Mouse (Mus musculus) embryonic facial prominence, embryonic 13.5 days (tissue): ENCODE data around the gene Bfar. TPM values are rescaled to one million over a fixed set of nuclear protein-coding genes. Genes with fewer than 3 reads are reported as not detected.
"Not testable (repeated sequence)": the region's sequence is repeated elsewhere in the genome, so short reads cannot be mapped to it uniquely, and the experiment has no call there.

Experiments used
- ATAC-seq: fragments of 200-750 bp; cut with Nextera tagmentation; 2 replicates; pipeline ENCODE4 v1.8.0; 2017; ENCODE audit warnings: low read depth; ENCODE audit not compliant: insufficient number of reproducible peaks, insufficient read depth, low FRiP score, low TSS enrichment
- H3K27ac ChIP-seq: fragments of 300-500 bp; sonication (generic); 2 replicates; pipeline ENCODE4 v1.5.1; 2015; ENCODE audit warnings: moderate library complexity, mild to moderate bottlenecking, inconsistent platforms
- H3K27me3 ChIP-seq: fragments of 300-500 bp; sonication (generic); 2 replicates; pipeline ENCODE4 v1.6.1; 2015; ENCODE audit warnings: mild to moderate bottlenecking, inconsistent platforms
- H3K36me3 ChIP-seq: fragments of 300-500 bp; sonication (generic); 2 replicates; pipeline ENCODE4 v1.6.1; 2015; ENCODE audit warnings: mild to moderate bottlenecking, inconsistent platforms
- H3K4me1 ChIP-seq: fragments of 300-500 bp; sonication (generic); 2 replicates; pipeline ENCODE4 v1.6.1; 2015; ENCODE audit warnings: inconsistent platforms
- H3K4me2 ChIP-seq: fragments of 300-500 bp; sonication (generic); 2 replicates; pipeline ENCODE4 v1.6.1; 2015; ENCODE audit warnings: moderate library complexity, mild to moderate bottlenecking, inconsistent platforms
- H3K4me3 ChIP-seq: fragments of 300-500 bp; sonication (generic); 2 replicates; pipeline ENCODE4 v1.5.1; 2015; ENCODE audit warnings: mild to moderate bottlenecking, inconsistent platforms
- H3K9ac ChIP-seq: fragments of 300-500 bp; sonication (generic); 2 replicates; pipeline ENCODE4 v1.6.1; 2015; ENCODE audit warnings: mild to moderate bottlenecking, inconsistent platforms
- H3K9me3 ChIP-seq: fragments of 300-500 bp; sonication (generic); 2 replicates; pipeline ENCODE4 v1.6.1; 2016; ENCODE audit warnings: inconsistent platforms
- WGBS: fragments of 180-500 bp; shearing (Covaris S2); methylation state at CpG from one replicate; pipeline ENCODE4 v1.1.7; 2015; ENCODE audit warnings: mixed read lengths; 5-methylcytosine and 5-hydroxymethylcytosine counted together
- polyA plus RNA-seq: library from polyadenylated mRNA; unstranded; fragments of >200 nt; fragmentation: Nextera tagmentation; extraction: Ambion mirVana; gene quantifications from 2 replicates; pipeline ENCODE4 v1.2.1, GENCODE M21; 2015

Bfar gene
- polyA plus RNA-seq, 1 experiment from 2014 or later, result 47.6 TPM

DNA sequence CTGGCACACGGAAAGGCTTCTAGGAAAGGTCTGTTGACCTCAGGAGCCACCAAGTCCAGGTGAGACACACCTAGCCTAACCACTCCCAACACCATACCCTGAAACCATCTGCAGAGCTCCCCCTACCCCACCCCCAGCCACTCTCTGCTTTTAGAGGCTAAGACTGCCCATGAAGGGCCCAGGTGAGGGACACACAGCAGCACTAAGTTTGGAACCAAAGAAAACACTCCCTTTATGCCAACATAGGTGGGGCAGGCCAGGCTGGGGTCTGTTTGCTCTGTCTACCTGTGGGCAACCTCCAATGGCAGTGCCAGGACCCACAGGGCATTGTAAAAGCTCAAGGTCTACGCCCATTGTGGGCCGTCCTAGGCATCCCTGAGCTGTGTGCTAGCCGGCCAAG lies 57.8 kb downstream of the Bfar start:
- Histone ChIP-seq H3K27ac (no peak overlapping the region), H3K4me2 (no peak overlapping the region), H3K9ac (no peak overlapping the region), H3K4me3 (no peak overlapping the region), H3K36me3 (no peaks in the 10 kb centered on the region), H3K9me3 (no peaks in the 10 kb centered on the region), H3K27me3 (peaks cover 6% of the 10 kb centered on the region; the same call in 1 of the 2 replicates), H3K4me1 (no peaks in the 10 kb centered on the region; the same call in 1 of the 2 replicates)
- ATAC-seq, result no peak
- 82% methylated on average over 4 of the region's 4 CpGs for WGBS

DNA sequence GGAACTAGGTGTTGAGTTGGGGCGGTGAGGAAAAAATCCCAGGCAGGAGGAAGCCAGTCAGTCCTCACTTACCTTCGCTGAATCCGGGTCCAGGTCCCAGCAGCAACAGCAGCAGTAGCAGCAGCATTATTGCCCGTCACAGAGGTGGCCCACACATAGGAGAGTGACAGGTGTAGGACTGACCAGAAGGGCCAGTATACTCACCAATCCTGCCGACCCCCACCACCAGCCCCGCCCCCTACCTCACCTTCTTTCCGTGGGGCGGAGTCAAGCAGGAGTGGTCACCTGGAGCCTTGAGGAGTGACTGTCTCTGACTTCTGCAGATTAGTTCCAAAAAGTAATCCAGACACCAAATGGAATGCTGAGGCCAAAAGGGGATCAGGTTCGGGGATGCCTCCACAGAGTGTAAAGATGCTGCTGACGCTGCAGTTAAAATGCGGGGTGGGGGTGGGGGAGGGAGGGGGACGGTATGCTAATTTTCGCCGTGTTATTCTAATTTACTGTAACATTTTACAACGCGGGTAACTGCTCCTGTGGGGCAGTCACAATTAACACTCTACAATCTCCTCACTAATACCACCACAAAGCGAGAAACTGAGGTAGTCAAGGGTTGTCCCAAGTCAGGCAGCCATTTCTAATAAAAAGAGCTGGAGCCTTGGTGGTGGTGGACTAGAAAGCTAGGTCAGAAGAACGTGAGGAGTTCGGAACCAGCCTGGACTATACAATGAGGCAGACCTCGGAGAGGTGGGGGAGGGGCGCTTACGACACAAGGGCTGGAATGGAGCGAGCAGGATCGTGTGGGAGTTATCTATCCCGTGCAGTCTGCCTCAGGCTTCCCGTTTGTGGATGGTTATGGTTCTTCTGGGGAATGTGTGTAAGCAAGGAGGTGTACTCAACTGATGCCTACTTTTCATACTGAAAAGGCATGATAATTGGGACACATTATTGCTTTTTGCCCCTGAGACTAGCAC lies 58.9 kb downstream of the Bfar start, which contains the start of gene Pla2g10:
TSS of gene Pla2g10 (minus strand) at position 699 of the 971 bp plus-strand sequence.
- Histone ChIP-seq H3K4me2 (peak within 1 kb of the TSS; percentile 55), H3K4me1 (no peaks in the 10 kb centered on the region; the same call in 1 of the 2 replicates), H3K9me3 (no peaks in the 10 kb centered on the region), H3K27me3 (peaks cover 6% of the 10 kb centered on the region; the same call in 1 of the 2 replicates), H3K27ac (no peak within 1 kb of the TSS), H3K4me3 (peak within 1 kb of the TSS; percentile 22), H3K36me3 (no peaks in the 10 kb centered on the region), H3K9ac (no peak within 1 kb of the TSS)
- ATAC-seq, result no peak
- 10% methylated on average over 26 of the region's 26 CpGs for WGBS

DNA sequence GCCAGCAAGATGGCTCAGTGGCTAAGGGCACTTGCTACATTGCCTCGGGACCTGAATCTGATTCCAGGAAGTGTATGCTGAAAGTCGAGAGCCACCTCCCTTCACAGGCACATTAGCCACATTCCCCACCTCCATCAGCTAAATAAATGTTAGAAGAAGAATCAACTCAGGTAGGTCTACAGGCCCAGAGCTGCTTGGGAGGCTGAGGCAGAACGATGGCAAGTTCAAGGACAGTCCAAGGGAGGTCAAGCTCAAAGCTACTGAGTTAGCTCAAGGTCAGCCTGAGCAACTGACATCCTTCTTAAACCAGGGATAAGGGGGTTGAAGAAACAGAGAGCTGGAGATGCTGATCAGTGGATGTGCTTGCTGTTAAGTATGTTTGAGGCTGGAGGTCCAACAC lies 61.1 kb downstream of the Bfar start:
- ATAC-seq, result no peak
- Histone ChIP-seq H3K4me3 (no peak overlapping the region), H3K27me3 (peaks cover 6% of the 10 kb centered on the region; the same call in 1 of the 2 replicates), H3K4me2 (no peak overlapping the region), H3K9me3 (no peaks in the 10 kb centered on the region), H3K4me1 (no peaks in the 10 kb centered on the region; the same call in 1 of the 2 replicates), H3K9ac (no peak overlapping the region), H3K36me3 (no peaks in the 10 kb centered on the region), H3K27ac (no peak overlapping the region)
- 76% methylated on average over 3 of the region's 3 CpGs for WGBS

DNA sequence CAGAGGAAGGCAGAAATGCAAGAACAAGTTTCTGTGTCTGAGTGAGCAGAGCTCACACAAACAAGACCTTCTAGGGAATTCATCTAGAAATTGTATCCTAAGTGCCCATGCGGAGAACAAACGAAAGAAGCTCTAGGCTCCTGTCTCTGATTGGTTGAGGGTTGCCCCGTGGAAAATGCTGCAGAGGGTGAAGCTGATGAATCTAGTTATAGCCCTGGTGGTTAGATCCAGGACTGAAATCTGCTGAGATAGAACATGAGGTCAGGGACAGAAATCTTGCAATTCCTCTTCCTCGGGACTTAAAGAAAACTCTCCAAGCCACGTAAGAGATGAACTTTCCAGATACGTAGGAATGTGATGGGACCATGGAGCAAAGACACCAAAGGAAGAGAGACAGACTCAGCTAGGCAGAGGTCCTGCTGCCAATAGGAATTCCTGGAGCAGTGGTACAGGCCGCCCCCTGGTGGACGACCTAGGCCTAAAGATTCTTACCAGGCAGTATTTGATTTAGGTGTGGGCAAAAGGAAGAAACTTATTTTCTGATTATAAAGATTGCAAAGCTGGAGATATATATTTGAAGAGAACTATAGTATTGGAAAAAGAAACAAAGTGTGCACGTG lies 62.0 kb downstream of the Bfar start:
- WGBS, result 19% methylated on average over 9 of the region's 9 CpGs
- Histone ChIP-seq H3K27me3 (peaks cover 6% of the 10 kb centered on the region; the same call in 1 of the 2 replicates), H3K9me3 (no peaks in the 10 kb centered on the region), H3K4me3 (no peak overlapping the region), H3K4me1 (no peaks in the 10 kb centered on the region; the same call in 1 of the 2 replicates), H3K27ac (no peak overlapping the region), H3K9ac (no peak overlapping the region), H3K36me3 (no peaks in the 10 kb centered on the region), H3K4me2 (no peak overlapping the region)
- no peak for ATAC-seq

DNA sequence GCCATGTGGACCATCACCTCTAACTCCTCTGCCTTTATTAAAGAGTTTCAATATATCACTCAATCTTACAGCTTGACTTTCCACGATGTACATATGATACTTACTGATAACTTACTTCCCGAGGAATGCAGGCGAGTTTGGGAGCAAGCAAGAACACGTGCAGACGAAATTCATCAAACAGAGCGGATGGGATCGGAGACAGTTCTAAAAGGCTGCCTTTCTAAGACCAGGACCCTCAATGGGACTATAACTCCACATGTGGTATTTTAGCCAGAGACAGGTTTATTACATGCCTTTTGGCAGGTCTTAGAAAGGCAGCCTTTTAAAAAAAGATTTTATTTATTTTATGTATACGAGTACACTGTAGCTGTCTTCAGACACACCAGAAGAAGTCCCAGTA lies 64.3 kb downstream of the Bfar start:
- Histone ChIP-seq H3K27ac (no peak overlapping the region), H3K9ac (no peak overlapping the region), H3K27me3 (no peaks in the 10 kb centered on the region), H3K9me3 (no peaks in the 10 kb centered on the region), H3K4me3 (no peak overlapping the region), H3K4me2 (no peak overlapping the region), H3K4me1 (no peaks in the 10 kb centered on the region; the same call in 1 of the 2 replicates), H3K36me3 (no peaks in the 10 kb centered on the region)
- WGBS, result 70% methylated on average over 8 of the region's 8 CpGs
- no peak for ATAC-seq

DNA sequence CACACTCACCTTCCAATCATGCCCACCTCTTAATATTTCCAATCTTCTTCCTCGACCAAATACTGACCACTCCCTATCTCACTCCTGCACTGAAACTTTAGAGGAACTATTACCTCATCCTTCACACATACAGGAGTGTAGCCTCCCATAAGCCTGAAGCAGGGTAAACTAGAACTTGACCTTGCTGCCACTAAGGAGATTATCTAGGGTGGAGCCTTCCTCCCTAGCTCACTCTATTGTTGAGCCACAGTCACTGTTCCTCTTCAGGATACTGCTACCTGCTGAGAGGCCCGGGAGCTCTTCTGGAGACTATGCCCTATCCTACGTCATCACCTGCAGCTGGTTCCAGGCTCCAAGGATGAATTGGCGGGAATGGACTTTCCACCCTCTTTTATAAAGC lies 67.4 kb downstream of the Bfar start:
- H3K4me3 ChIP-seq, ATAC-seq, H3K4me2 ChIP-seq, H3K9ac ChIP-seq, H3K27ac ChIP-seq, H3K9me3 ChIP-seq, H3K4me1 ChIP-seq, H3K36me3 ChIP-seq, H3K27me3 ChIP-seq: not testable (repeated sequence)
- WGBS, result 56% methylated on average over 4 of the region's 4 CpGs

DNA sequence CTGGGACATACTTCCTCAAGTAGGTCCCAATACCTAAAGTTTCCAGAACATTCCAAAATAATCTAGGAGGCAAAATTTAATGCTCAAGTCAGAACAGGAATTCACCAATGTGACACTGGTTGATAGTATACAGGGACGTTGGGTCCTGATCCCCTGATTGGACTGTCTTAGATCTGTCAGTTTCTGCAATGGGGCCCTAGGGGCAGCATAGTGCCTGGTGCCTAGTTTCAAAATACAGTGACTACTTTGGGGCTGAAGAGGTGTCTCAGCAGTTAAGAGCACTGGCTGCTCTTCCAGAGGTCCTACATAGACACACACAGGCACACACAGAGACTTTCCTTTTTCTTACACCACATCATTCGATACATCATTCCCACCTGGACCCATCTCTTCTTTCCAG lies 69.2 kb downstream of the Bfar start:
- WGBS, result 63% methylated on average over 2 of the region's 2 CpGs
- Histone ChIP-seq H3K27ac (no peak overlapping the region), H3K27me3 (no peaks in the 10 kb centered on the region), H3K4me1 (no peaks in the 10 kb centered on the region), H3K4me2 (no peak overlapping the region), H3K9me3 (no peaks in the 10 kb centered on the region), H3K4me3 (no peak overlapping the region), H3K36me3 (no peaks in the 10 kb centered on the region), H3K9ac (no peak overlapping the region)
- no peak for ATAC-seq

DNA sequence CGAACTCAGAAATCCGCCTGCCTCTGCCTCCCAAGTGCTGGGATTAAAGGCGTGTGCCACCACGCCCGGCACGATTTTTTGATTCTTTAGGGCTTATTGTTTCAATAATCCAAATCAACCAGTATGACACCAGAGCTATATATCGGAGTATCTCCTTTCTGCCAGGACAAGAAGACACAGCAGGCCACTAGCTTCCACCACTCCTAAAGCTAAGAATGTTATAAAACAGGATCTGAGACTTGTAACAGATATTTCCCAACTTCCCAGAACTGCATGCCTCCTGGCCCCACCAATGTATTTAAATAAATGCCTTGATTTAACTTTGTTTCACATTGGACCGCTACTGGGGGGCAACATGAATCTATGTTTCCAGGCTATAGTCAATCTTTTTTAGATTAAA lies 76.0 kb downstream of the Bfar start:
- Histone ChIP-seq H3K4me2 (no peak overlapping the region), H3K27ac (no peak overlapping the region), H3K9ac (no peak overlapping the region), H3K4me3 (no peak overlapping the region), H3K4me1 (no peaks in the 10 kb centered on the region), H3K36me3 (no peaks in the 10 kb centered on the region), H3K9me3 (no peaks in the 10 kb centered on the region), H3K27me3 (peaks cover 19% of the 10 kb centered on the region)
- WGBS, result 93% methylated on average over 8 of the region's 8 CpGs
- no peak for ATAC-seq

DNA sequence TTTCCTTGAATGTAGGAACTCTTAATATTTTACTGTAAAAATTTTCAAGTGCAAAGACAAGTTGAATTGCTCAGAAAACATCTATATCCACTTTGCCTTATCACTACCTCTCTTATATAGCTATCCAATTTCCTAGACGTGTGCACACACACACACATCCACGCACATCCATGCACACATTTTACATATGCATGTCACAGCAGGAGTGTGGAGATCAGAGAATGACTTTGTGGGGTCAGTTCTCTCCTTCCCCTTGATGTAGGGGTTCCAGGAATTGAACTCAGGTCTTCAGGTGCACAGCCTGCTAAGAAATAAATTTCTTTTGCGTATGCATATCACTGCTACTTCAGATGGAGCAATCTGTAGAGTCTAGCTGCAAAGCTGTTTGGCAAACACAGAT lies 76.5 kb downstream of the Bfar start:
- H3K9me3 ChIP-seq, result no peaks in the 10 kb centered on the region
- H3K36me3 ChIP-seq, result no peaks in the 10 kb centered on the region
- ATAC-seq, result no peak
- H3K27me3 ChIP-seq, result peaks cover 19% of the 10 kb centered on the region
- no peaks in the 10 kb centered on the region for H3K4me1 ChIP-seq
- H3K4me2 ChIP-seq, result no peak overlapping the region
- H3K27ac ChIP-seq, result no peak overlapping the region
- WGBS, result 68% methylated on average over 3 of the region's 3 CpGs
- H3K9ac ChIP-seq, result no peak overlapping the region
- no peak overlapping the region for H3K4me3 ChIP-seq

DNA sequence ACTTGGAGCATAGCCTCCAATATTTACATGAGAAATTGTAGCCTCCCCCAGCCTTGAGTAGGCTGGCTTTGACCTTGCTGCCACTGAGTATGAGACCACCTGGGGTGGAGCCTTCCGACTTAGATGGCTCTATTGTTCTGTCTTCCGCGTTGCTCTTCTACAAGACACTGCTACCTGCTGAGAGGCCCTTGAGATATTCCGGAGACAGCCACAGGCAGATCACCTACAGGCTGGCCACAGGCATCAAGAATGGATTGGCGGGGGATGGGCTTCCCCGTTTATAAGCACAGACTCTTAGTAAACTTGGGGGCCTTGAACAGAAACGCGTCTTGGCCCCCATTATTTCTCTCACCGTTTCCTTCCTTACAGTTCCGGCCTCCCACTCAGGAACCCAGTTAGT lies 77.2 kb downstream of the Bfar start:
- ATAC-seq, H3K4me3 ChIP-seq, H3K9ac ChIP-seq, H3K36me3 ChIP-seq, H3K27ac ChIP-seq, H3K4me2 ChIP-seq, H3K4me1 ChIP-seq, H3K9me3 ChIP-seq: not testable (repeated sequence)
- H3K27me3 ChIP-seq, result peaks cover 19% of the 10 kb centered on the region
- 19% methylated on average over 10 of the region's 10 CpGs for whole genome bisulfite sequencing

DNA sequence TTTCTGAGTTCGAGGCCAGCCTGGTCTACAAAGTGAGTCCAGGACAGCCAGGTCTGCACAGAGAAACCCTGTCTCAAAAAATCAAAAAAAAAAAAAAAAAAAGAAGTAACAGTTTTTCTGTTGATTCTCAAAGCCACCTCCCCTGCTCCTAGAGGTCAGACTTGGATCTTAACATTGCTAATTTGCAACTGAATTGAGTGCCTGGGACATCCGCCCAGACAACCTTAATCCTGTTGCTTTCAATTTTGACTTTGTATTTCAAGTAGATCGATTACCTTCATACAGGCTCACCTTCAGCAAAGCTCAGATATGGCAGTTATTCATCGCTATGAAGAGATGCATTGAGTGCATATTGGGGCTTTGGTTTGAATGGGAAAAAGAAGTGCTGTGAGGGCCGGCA lies 77.6 kb downstream of the Bfar start:
- Histone ChIP-seq H3K36me3 (no peaks in the 10 kb centered on the region), H3K9ac (no peak overlapping the region), H3K27me3 (peaks cover 19% of the 10 kb centered on the region), H3K9me3 (no peaks in the 10 kb centered on the region), H3K4me2 (no peak overlapping the region), H3K27ac (no peak overlapping the region), H3K4me1 (no peaks in the 10 kb centered on the region), H3K4me3 (no peak overlapping the region)
- ATAC-seq, result no peak
- 44% methylated on average over 5 of the region's 5 CpGs for WGBS

DNA sequence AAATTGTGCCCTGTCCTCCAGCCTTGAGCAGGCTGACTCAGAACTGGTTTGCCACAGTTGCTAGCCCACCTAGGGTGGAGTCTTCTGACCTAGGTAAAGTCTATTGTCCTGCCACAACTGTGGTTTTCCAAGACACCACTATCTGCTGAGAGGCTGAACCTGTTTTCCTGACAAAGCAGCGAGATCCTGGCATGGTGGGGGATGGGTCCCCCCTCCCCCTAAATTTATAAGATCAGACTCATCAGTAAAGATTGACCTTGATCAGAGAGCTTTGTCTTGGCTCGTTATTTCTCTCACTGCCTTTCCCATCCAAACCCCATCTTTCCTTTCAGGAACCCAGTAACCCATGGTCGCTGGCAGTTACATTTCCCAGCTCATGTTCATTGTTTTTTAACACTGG lies 78.3 kb downstream of the Bfar start:
- Histone ChIP-seq H3K9ac (no peak overlapping the region), H3K36me3 (no peaks in the 10 kb centered on the region), H3K9me3 (no peaks in the 10 kb centered on the region), H3K4me3 (no peak overlapping the region), H3K4me1 (0 out of 2 replicates have a peak, but pooled peaks cover 3% of the 10 kb centered on the region), H3K27me3 (peaks cover 23% of the 10 kb centered on the region), H3K27ac (no peak overlapping the region), H3K4me2 (no peak overlapping the region)
- ATAC-seq, result no peak
- WGBS, result 47% methylated on average over 3 of the region's 3 CpGs
